Mouse (Mus musculus): ENCODE measurements around the gene Krtap10-10. TPM values are rescaled to one million over a fixed set of nuclear protein-coding genes. Genes with fewer than 3 reads are reported as not detected.
A peak's percentile ranks its signal among the peaks of the same experiment; 100 is the strongest.

Krtap10-10 gene
- polyA plus RNA-seq, 1 experiment = not detected

DNA sequence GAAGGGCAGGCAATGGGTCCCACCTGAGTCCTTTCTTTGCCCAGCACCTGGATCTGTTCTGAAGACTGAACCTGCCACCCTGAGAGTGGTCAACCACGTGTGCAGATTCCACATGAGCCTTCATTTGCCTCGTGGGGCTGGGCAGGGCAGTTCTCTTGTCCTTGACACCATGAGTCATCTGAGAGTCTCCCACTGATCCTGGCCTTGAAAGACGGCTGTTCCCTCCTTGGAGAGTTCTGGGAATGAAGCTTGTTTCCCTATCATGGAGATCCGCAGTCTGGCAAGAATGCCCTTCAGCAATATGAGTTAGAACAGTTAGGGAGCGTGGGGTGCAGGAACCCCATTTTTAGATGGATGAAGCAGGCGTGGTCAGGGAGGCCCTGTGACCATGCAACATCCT is 3.3 kb downstream of the Krtap10-10 start:
- no peaks in the 10 kb centered on the region for H3K36me3 ChIP-seq (ENCODE audit: control insufficient read depth, insufficient read depth, low read length)
- H3K27me3 ChIP-seq (ENCODE audit: control insufficient read depth, insufficient read depth, low read length) = no peaks in the 10 kb centered on the region
- TF ChIP-seq CTCF (IDR thresholded peaks at IDR 0.05; ENCODE audit: extremely low read depth, insufficient read length, insufficient replicate concordance, low read depth, low read length) = no peak
- no peak for TF ChIP-seq POLR2A (IDR thresholded peaks at IDR 0.05; ENCODE audit: low read depth, low read length)
- no peak overlapping the region for H3K27ac ChIP-seq (ENCODE audit: insufficient read depth, low read depth, low read length)
- H3K4me3 ChIP-seq (ENCODE audit: low read depth, low read length) = no peak overlapping the region
- WGBS = 60% methylated on average over 6 of the region's 6 CpGs
- no peaks in the 10 kb centered on the region for H3K4me1 ChIP-seq (ENCODE audit: control insufficient read depth, insufficient read depth, insufficient read length, low read length)

- Histone ChIP-seq H3K4me1 (ENCODE audit: control insufficient read depth, insufficient read depth, insufficient read length, low read length) (peaks cover 2% of the 10 kb centered on the region; the same call in 1 of the 2 replicates), H3K27me3 (ENCODE audit: control insufficient read depth, insufficient read depth, low read length) (no peaks in the 10 kb centered on the region), H3K4me3 (ENCODE audit: low read depth, low read length) (no peak within 1 kb of the TSS), H3K36me3 (ENCODE audit: control insufficient read depth, insufficient read depth, low read length) (no peaks in the 10 kb centered on the region), H3K27ac (ENCODE audit: insufficient read depth, low read depth, low read length) (no peak within 1 kb of the TSS)
- WGBS = 51% methylated on average over 3 of the region's 3 CpGs
- TF ChIP-seq POLR2A (IDR thresholded peaks at IDR 0.05; ENCODE audit: low read depth, low read length) (no peak), CTCF (IDR thresholded peaks at IDR 0.05; ENCODE audit: extremely low read depth, insufficient read length, insufficient replicate concordance, low read depth, low read length) (no peak)
Observed at GRCm38 (mm10) chr10:77846503-77846902, 10.8 kb downstream of the Krtap10-10 start, which contains the start of gene Gm36176. Gene Gm36176, plus strand, starts transcription at chr10:77846803.

DNA sequence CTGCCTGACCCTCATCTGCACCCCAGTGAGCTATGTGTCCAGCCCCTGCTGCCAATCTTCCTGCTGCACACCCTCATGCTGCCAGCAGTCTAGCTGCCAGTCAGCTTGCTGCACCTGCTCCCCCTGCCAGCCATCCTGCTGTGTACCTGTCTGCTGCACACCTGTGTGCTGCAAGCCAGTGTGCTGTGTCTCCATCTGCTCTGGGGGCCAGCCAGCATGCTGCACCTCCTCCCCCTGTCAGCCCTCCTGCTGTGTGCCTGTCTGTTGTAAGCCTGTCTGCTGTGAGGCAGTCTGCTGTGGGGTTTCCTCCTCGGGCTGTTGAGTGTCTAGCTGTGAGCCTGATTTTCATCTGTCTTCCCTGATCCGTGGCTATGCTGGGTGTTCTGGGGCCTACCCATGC is 11.2 kb downstream of the Krtap10-10 start:
- TF ChIP-seq POLR2A (IDR thresholded peaks at IDR 0.05; ENCODE audit: low read depth, low read length) = no peak
- no peak for TF ChIP-seq CTCF (IDR thresholded peaks at IDR 0.05; ENCODE audit: extremely low read depth, insufficient read length, insufficient replicate concordance, low read depth, low read length)
- Histone ChIP-seq H3K27ac (ENCODE audit: insufficient read depth, low read depth, low read length) (no peak overlapping the region), H3K4me3 (ENCODE audit: low read depth, low read length) (no peak overlapping the region), H3K36me3 (ENCODE audit: control insufficient read depth, insufficient read depth, low read length) (no peaks in the 10 kb centered on the region), H3K4me1 (ENCODE audit: control insufficient read depth, insufficient read depth, insufficient read length, low read length) (peaks cover 2% of the 10 kb centered on the region; the same call in 1 of the 2 replicates), H3K27me3 (ENCODE audit: control insufficient read depth, insufficient read depth, low read length) (no peaks in the 10 kb centered on the region)
- WGBS = 20% methylated on average over 2 of the region's 2 CpGs

- Histone ChIP-seq H3K4me3 (ENCODE audit: low read depth, low read length) (no peak overlapping the region), H3K4me1 (ENCODE audit: control insufficient read depth, insufficient read depth, insufficient read length, low read length) (peaks cover 2% of the 10 kb centered on the region; the same call in 1 of the 2 replicates), H3K27me3 (ENCODE audit: control insufficient read depth, insufficient read depth, low read length) (no peaks in the 10 kb centered on the region), H3K36me3 (ENCODE audit: control insufficient read depth, insufficient read depth, low read length) (no peaks in the 10 kb centered on the region), H3K27ac (ENCODE audit: insufficient read depth, low read depth, low read length) (no peak overlapping the region)
- no peak for TF ChIP-seq CTCF (IDR thresholded peaks at IDR 0.05; ENCODE audit: extremely low read depth, insufficient read length, insufficient replicate concordance, low read depth, low read length)
- TF ChIP-seq POLR2A (IDR thresholded peaks at IDR 0.05; ENCODE audit: low read depth, low read length) = no peak
- WGBS = 29% methylated on average over 2 of the region's 2 CpGs
Observed at GRCm38 (mm10) chr10:77847538-77847937, 11.8 kb downstream of the Krtap10-10 start.

- no peaks in the 10 kb centered on the region for H3K27me3 ChIP-seq (ENCODE audit: control insufficient read depth, insufficient read depth, low read length)
- TF ChIP-seq POLR2A (IDR thresholded peaks at IDR 0.05; ENCODE audit: low read depth, low read length) (no peak), CTCF (IDR thresholded peaks at IDR 0.05; ENCODE audit: extremely low read depth, insufficient read length, insufficient replicate concordance, low read depth, low read length) (no peak)
- no peak within 1 kb of the TSS for H3K27ac ChIP-seq (ENCODE audit: insufficient read depth, low read depth, low read length)
- 74% methylated on average over 9 of the region's 9 CpGs for WGBS
- no peaks in the 10 kb centered on the region for H3K36me3 ChIP-seq (ENCODE audit: control insufficient read depth, insufficient read depth, low read length)
- no peaks in the 10 kb centered on the region for H3K4me1 ChIP-seq (ENCODE audit: control insufficient read depth, insufficient read depth, insufficient read length, low read length)
- no peak within 1 kb of the TSS for H3K4me3 ChIP-seq (ENCODE audit: low read depth, low read length)
Observed at GRCm38 (mm10) chr10:77852559-77852958, 16.8 kb downstream of the Krtap10-10 start, which contains the start of gene Gm10318. Gene Gm10318, plus strand, starts transcription at chr10:77852859.

DNA sequence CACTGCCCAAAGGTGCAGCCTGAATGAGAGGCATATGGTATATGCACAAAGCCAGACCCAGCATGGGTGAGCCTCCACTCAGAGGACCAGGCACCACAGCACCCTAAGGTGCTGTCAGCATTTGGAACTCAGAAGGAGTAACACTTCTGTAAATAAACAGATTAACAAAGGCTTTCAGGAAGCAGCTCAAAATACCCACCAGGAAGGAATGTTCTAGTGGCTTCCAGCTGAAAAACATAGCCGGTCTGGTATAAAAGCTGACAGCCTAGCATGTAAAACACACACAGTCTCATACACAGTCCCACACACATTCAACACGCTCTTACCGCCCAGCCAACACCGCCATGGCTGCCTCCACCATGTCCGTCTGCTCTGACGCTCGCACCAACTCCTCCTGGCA is 25.9 kb downstream of the Krtap10-10 start, which contains the start of gene Gm3285:
TSS of gene Gm3285 (plus strand) at position 301 of the 400 bp plus-strand sequence.
- no peak within 1 kb of the TSS for H3K4me3 ChIP-seq (ENCODE audit: low read depth, low read length)
- H3K36me3 ChIP-seq (ENCODE audit: control insufficient read depth, insufficient read depth, low read length) = no peaks in the 10 kb centered on the region
- WGBS = 53% methylated on average over 7 of the region's 7 CpGs
- no peak within 1 kb of the TSS for H3K27ac ChIP-seq (ENCODE audit: insufficient read depth, low read depth, low read length)
- no peak for TF ChIP-seq CTCF (IDR thresholded peaks at IDR 0.05; ENCODE audit: extremely low read depth, insufficient read length, insufficient replicate concordance, low read depth, low read length)
- no peak for TF ChIP-seq POLR2A (IDR thresholded peaks at IDR 0.05; ENCODE audit: low read depth, low read length)
- no peaks in the 10 kb centered on the region; the same call in 1 of the 2 replicates for H3K27me3 ChIP-seq (ENCODE audit: control insufficient read depth, insufficient read depth, low read length)
- peaks cover 2% of the 10 kb centered on the region for H3K4me1 ChIP-seq (ENCODE audit: control insufficient read depth, insufficient read depth, insufficient read length, low read length)

GRCm38 (mm10) chr10:77864067-77864761 is 28.5 kb downstream of the Krtap10-10 start:
- Histone ChIP-seq H3K4me1 (ENCODE audit: control insufficient read depth, insufficient read depth, insufficient read length, low read length) (peaks cover 2% of the 10 kb centered on the region), H3K4me3 (ENCODE audit: low read depth, low read length) (peak overlapping the region; percentile 53), H3K36me3 (ENCODE audit: control insufficient read depth, insufficient read depth, low read length) (no peaks in the 10 kb centered on the region), H3K27me3 (ENCODE audit: control insufficient read depth, insufficient read depth, low read length) (no peaks in the 10 kb centered on the region; the same call in 1 of the 2 replicates), H3K27ac (ENCODE audit: insufficient read depth, low read depth, low read length) (no peak overlapping the region)
- TF ChIP-seq POLR2A (IDR thresholded peaks at IDR 0.05; ENCODE audit: low read depth, low read length) (peak; percentile 28; the same call in 1 of the 2 replicates), CTCF (IDR thresholded peaks at IDR 0.05; ENCODE audit: extremely low read depth, insufficient read length, insufficient replicate concordance, low read depth, low read length) (no peak)
- 39% methylated on average over 14 of the region's 14 CpGs for WGBS
